Mouse (Mus musculus) testis, postnatal 10 days (tissue): ENCODE data around the gene Upf3b.
"Not testable (repeated sequence)": the region's sequence is repeated elsewhere in the genome, so short reads cannot be mapped to it uniquely, and the experiment has no call there.

Source experiments
- DNase-seq: peaks from one replicate; pipeline ENCODE4 v3.0.0; 2021; ENCODE audit warnings: low spot score

The Upf3b gene

DNA sequence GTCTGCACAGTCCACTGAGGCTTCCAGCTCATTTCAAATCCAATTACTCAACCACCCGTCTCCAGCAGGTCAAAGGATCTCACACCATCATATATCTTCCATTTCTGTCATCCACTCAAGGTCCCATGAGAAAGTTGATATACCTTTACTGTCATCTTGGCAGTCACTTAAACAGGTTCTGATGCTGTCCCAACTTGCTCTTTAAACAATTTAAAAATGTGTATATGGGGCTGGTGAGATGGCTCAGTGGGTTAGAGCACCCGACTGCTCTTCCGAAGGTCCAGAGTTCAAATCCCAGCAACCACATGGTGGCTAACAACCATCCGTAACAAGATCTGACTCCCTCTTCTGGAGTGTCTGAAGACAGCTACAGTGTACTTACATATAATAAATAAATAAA is 29.8 kb downstream of the Upf3b start:
- DNase-seq = not testable (repeated sequence)

DNA sequence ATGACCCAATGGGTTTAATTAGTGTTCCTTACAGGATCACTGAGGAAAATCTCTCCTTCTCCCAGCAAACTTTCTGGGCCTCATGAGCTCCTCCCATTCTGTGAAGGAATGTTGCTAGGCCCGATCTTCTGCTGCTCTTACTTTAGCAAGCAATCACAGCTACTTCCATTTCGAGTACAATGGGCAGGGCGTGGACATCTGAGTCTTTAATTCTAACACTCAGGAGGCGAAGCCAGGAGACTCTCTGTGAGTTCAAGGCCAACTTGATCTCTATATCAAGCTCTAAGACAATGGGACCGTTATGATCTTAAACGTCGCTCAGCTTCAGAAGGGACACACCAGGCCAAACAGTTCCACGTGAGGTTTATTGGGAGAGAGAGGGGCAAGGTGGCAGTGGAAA is 33.5 kb downstream of the Upf3b start:
- no peak for DNase-seq

DNA sequence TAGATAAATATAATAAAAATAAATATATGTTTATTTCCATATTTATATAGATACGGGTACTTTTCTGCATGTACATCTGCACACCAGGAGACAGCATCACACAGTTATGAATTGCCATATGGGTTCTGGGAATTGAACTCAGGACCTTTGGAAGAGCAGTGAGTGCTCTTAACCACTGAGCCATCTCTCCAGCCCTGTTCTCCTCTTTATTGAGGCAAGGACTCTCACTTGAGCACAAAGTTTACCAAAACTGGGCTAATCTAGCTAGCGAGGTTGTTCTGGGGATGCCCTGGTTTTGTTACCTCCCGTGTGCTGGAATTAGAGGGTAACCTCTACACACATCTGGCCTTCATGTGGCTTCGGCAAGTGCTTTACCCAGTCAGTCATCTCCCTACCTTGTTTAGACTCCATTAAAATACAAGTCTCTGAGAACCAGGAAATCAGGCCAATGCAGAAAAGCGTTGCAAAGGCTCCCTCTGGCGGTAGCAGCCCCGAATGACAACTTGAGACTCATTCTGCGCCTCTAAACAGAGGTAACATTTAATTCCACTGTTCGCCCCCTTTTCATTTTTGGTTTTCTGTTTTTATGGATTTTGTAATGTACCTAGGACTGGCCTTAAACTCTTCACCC is 35.7 kb downstream of the Upf3b start:
- peak; percentile 75 for DNase-seq

DNA sequence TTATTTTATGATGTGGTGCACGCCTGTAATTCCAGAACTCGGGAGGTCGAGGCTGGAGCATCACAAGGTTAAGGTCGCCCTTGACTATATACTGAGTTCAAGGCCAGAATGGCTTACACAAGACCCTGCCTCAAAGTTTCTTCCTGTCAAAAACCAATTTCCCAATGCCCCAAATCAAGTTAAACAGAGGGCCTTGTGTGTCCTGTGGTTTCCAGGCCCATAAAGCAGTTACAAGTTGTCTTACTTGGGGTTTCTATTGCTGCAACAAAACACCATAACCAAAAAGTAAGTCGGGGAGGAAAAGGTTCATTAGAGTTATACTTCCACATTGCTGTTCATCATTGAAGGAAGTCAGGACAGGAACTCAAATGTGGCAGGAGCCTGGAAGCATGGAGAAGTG is 41.4 kb downstream of the Upf3b start:
- DNase-seq = no peak

DNA sequence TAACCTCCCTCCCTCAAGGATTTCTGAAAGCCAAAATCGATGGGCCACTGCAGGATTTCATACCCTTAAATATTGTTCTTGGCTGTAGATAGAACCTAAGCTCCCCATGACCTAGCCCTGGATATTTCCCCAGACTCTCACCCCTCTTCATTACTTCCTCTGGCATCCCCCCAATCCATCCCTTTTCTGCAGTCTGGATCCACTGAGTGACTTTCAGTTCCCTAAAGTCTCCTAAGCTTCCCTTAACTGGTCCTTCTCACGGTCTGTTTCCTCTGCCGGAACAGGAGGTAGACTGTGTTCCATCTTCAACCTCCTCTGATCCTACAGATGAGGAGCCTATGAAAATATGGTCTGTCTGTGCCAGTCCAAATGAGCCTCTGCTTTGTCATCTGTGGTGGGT is 42.8 kb downstream of the Upf3b start:
- no peak for DNase-seq

DNA sequence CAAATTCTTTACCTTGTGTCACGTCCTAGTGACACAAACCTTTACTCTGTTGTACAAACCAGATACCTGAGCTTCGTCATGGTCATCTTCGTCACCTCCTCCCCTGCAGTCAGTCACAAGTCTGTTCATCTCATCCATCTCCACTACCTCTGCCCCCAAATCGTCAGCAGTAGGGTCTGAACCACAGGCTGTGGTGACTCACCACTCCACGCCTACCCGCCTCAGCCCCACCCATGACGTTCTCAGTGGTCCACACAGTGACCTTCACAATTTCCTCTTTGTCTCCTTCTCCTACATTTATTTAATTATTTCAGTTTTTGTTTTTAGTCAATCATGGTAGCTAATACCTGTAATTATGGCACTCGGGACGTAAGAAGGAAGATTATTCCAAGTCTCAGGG is 46.2 kb downstream of the Upf3b start:
- DNase-seq = no peak

DNA sequence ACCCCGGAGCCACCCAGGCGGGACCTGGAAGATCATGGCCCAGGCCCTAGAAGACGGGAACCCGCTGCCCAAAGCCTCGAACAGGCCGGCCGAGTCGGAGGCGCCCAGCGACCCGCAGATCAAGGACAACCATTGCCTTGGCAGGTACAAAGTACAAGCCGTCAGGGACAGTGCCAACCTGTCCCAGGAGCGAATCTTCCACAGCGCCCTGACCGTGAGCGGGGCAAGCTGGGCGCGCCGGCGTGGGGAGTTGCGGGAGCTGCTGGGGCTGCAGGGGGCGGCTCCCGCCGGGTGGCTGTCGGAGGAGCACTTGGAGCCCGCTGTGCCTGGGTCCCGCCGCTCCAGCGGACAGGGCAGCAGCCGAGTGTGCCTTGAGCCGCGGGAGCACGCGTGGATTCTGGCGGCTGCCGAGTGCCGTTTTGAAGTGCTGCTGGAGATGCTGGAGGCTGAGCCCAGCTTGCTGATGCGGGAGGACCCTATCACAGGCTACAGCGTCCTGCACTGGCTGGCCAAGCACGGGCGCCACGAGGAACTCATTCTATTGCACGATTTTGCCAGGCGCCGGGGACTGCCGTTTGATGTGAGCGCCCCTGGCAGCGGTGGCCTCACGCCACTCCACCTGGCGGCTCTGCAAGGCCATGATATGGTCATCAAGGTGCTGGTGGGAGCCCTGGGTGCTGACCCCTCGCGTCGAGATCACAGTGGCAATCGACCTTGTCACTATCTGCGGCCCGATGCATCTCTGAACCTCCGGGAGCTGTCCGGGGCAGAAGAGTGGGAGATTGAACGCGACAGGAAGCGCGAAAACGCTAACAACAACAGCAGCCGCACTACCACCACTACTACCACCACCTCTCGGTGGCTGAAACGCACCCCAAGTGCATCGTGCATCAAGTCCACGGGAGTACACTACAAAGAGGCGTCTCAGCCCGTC is 61.0 kb downstream of the Upf3b start:
- peak; percentile 40 for DNase-seq

DNA sequence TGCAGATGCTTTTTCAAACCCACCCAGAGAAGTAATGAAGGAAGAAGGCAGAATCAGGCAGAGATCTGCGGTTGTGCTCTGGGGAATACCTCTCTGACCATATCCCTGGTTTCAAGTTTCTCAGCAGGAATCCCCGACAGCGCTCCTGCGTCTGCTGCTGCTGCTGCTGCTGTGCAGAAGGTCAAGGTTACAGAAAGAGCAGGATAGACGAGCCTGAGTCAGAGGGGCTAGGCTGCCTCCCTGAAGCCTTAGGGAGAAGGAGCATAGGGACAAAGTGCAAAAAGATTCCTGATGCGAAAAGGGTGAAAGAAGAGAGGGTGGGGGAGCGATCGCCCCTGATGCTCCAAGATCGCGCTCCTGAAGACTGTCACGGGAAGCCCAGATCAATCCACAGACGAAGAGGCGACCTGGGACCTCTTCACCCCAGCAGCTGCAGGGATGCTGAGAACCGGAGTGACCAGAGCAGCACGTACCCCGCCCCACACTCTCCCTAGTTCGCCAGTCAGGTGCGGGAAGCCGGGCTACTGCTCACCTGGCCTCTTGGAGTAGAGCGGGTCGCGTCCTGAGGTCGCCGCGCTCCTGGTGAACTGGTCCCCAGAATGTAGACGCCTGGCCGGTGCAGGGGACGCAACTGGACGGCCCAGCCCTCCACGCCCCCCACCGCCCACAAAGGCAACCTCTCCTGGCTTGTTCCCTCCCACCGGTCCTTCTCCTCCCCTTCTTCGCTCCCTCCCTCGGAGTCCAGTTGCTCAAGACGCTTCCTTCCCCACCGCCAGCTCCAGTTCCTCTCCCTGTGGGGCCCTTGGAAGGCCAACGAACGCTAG is 61.8 kb downstream of the Upf3b start, which contains the start of gene Sowahd:
Sowahd (plus strand) TSS at position 780 of the 824 bp plus-strand sequence.
- peak; percentile 39 for DNase-seq

DNA sequence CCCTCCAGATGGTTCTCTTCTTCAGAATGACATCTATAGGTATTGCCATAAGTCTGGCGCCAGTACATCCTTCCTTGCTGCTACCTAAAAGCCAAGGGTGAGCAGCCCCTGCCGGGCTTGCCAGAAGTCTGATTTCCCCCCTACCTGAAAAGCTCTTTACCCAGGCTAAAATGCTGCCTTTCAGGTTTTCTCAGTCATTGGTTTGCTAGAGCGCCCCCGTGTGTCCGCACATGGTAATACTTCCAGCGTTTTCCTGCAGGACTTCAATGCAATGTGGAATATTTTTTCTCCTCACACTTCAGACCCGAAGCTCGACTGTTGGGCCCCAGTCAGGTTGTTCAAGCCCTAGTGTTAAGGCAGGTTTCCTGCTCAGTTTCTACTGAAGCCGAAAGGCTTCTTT is 67.4 kb downstream of the Upf3b start:
- DNase-seq = peak; percentile 76
